ENCODE assay signal across 22 mouse cellular contexts in genomic region chr16:23320025-23320424, GRCm38 (mm10).
A peak's percentile ranks its signal among the peaks of the same experiment; 100 is the strongest.
DNase-seq lines count a peak whose midpoint lies in the region; ATAC-seq lines count a peak whose summit lies in the region.
"Had no signal": no experiment of that assay in that cellular context is flagged by ENCODE, and none has a peak within 500 bp of the region (broad histone marks: within the 10 kb centered on the region; RNA-seq: fewer than 3 reads in every experiment).

No protein-coding gene starts in this region.

- H3K27me3 ChIP-seq in liver, embryonic 16.5 days (ENCODE audit: control insufficient read depth, insufficient read depth, low read depth, low read length), result no peaks in the 10 kb centered on the region
- no peaks in the 10 kb centered on the region for H3K27me3 ChIP-seq in liver, embryonic 11.5 days (replicated peaks; ENCODE audit: control insufficient read depth, insufficient read depth, low read length)
- no peaks in the 10 kb centered on the region for H3K27me3 ChIP-seq in forebrain, embryonic 16.5 days (replicated peaks; ENCODE audit: control insufficient read depth, insufficient read depth, low read length)
- H3K27me3 ChIP-seq: embryonic facial prominence, embryonic 12.5 days; forebrain, embryonic 12.5 days; heart, embryonic 12.5 days had no signal

- ATAC-seq in liver, embryonic 16.5 days (ENCODE audit: low read depth), result no peak
- no peak for ATAC-seq in liver, embryonic 11.5 days (replicated peaks; ENCODE audit: low FRiP score)
- no peak for ATAC-seq in forebrain, embryonic 16.5 days
- ATAC-seq: activated CD4-positive, CD25-positive, alpha-beta regulatory T cell, adult 4 months; forebrain, postnatal 0 days; hindbrain, embryonic 16.5 days; inflammation-experienced regulatory T-cells, adult 6 months; intestine, postnatal 0 days had no signal

- no peak overlapping the region for H3K4me2 ChIP-seq in liver, embryonic 16.5 days (ENCODE audit: low read depth, low read length)
- no peak overlapping the region for H3K4me2 ChIP-seq in liver, embryonic 11.5 days
- H3K4me2 ChIP-seq in forebrain, embryonic 16.5 days (ENCODE audit: low read length), result no peak overlapping the region
- H3K4me2 ChIP-seq: embryonic facial prominence, embryonic 12.5 days; forebrain, embryonic 12.5 days; heart, embryonic 12.5 days had no signal

- DNase-seq in adrenal gland, postnatal 36 days, result peak; percentile 30 to 32
- DNase-seq in adrenal gland, adult 8-10 months, result no peak
- DNase-seq in liver, embryonic 11.5 days (ENCODE audit: low spot score), result no peak
- peak; percentile 64 for DNase-seq in NIH3T3 (ENCODE audit: low read depth)
- DNase-seq in cerebellum, adult 11-12 months, result no peak
- DNase-seq: adrenal gland, postnatal 10 days; cerebellum, adult 11 months; cerebellum, adult 9-10 months; cerebellum, postnatal 25 days; forebrain, postnatal 0 days; heart, adult 2 months; kidney, adult 8-10 months had no signal

- 58% methylated on average over 3 of the region's 3 CpGs for WGBS in liver, embryonic 16.5 days (ENCODE audit: insufficient replicate concordance)
- WGBS in liver, embryonic 11.5 days, result 74% methylated on average over 3 of the region's 3 CpGs
- 79% methylated on average over 3 of the region's 3 CpGs for WGBS in forebrain, embryonic 16.5 days

- H3K4me1 ChIP-seq in liver, embryonic 16.5 days (ENCODE audit: control insufficient read depth, low read depth, low read length), result peaks cover 3% of the 10 kb centered on the region
- H3K4me1 ChIP-seq in liver, embryonic 11.5 days (replicated peaks; ENCODE audit: control insufficient read depth, insufficient read depth, low read length), result 0 out of 2 replicates have a peak, but pooled peaks cover 3% of the 10 kb centered on the region
- peaks cover 10% of the 10 kb centered on the region for H3K4me1 ChIP-seq in forebrain, embryonic 16.5 days (replicated peaks; ENCODE audit: control insufficient read depth, insufficient read depth, low read length)

- no peak overlapping the region for H3K9ac ChIP-seq in liver, embryonic 16.5 days (ENCODE audit: low read depth, low read length)
- H3K9ac ChIP-seq in liver, embryonic 11.5 days (ENCODE audit: low read depth, low read length), result no peak overlapping the region
- no peak overlapping the region for H3K9ac ChIP-seq in forebrain, embryonic 16.5 days (replicated peaks; ENCODE audit: low read depth, low read length)
- H3K9ac ChIP-seq: embryonic facial prominence, embryonic 12.5 days; forebrain, embryonic 12.5 days; forebrain, postnatal 0 days; heart, embryonic 12.5 days had no signal

- H3K9me3 ChIP-seq in liver, embryonic 16.5 days (replicated peaks; ENCODE audit: control insufficient read depth, low read length), result no peaks in the 10 kb centered on the region
- H3K9me3 ChIP-seq in liver, embryonic 11.5 days (ENCODE audit: control insufficient read depth, low read length), result no peaks in the 10 kb centered on the region
- H3K9me3 ChIP-seq in forebrain, embryonic 16.5 days (ENCODE audit: control insufficient read depth, low read length), result no peaks in the 10 kb centered on the region
- H3K9me3 ChIP-seq: embryonic facial prominence, embryonic 12.5 days; forebrain, embryonic 12.5 days; heart, embryonic 12.5 days; hindbrain, embryonic 10.5 days had no signal

- no peak overlapping the region for H3K4me3 ChIP-seq in liver, embryonic 16.5 days (ENCODE audit: low read depth, low read length)
- H3K4me3 ChIP-seq in liver, embryonic 11.5 days (ENCODE audit: low read depth, low read length), result no peak overlapping the region
- no peak overlapping the region for H3K4me3 ChIP-seq in forebrain, embryonic 16.5 days (replicated peaks; ENCODE audit: low read length)
- H3K4me3 ChIP-seq: embryonic facial prominence, embryonic 12.5 days; forebrain, embryonic 12.5 days; heart, adult 2 months; heart, embryonic 12.5 days; hindbrain, embryonic 10.5 days had no signal

- no peaks in the 10 kb centered on the region for H3K36me3 ChIP-seq in liver, embryonic 16.5 days (ENCODE audit: control insufficient read depth, insufficient read depth)
- peaks cover 3% of the 10 kb centered on the region; the same call in 1 of the 2 replicates for H3K36me3 ChIP-seq in liver, embryonic 11.5 days (ENCODE audit: control insufficient read depth, insufficient read depth, low read length)
- peaks cover 12% of the 10 kb centered on the region for H3K36me3 ChIP-seq in forebrain, embryonic 16.5 days (ENCODE audit: control insufficient read depth, insufficient read depth)

- H3K27ac ChIP-seq in liver, embryonic 16.5 days (ENCODE audit: low read length), result peak overlapping the region; percentile 35; the same call in 1 of the 2 replicates
- no peak overlapping the region for H3K27ac ChIP-seq in liver, embryonic 11.5 days (ENCODE audit: low read depth, low read length)
- H3K27ac ChIP-seq in forebrain, embryonic 16.5 days (ENCODE audit: low read length), result no peak overlapping the region
- H3K27ac ChIP-seq: embryonic facial prominence, embryonic 12.5 days; forebrain, embryonic 12.5 days; heart, adult 2 months; hindbrain, embryonic 10.5 days had no signal

Comparison
In these comparisons a context has a peak if more than half of its experiments do, and no peak if none do; other contexts are left out.
1. DNase-seq: peak in adrenal gland, postnatal 36 days (2 of 2) and NIH3T3 (single experiment); none in adrenal gland, adult 8-10 months (single experiment), liver, embryonic 11.5 days (single experiment) and cerebellum, adult 11-12 months (single experiment).